Mouse (Mus musculus) neural tube, embryonic 12.5 days (tissue): ENCODE measurements around the gene Traf5. TPM values are rescaled to one million over a fixed set of nuclear protein-coding genes. Genes with fewer than 3 reads are reported as not detected.

Source experiments
- ATAC-seq: fragments of 200-750 bp; cut with Nextera tagmentation; 2 replicates; pipeline ENCODE4 v1.8.0; 2017; ENCODE audit warnings: low read depth, mild to moderate bottlenecking, moderate TSS enrichment, moderate library complexity; ENCODE audit not compliant: low FRiP score
- H3K27ac ChIP-seq: fragments of 300-500 bp; sonication (generic); 2 replicates; pipeline ENCODE4 v1.5.1; 2016
- H3K27me3 ChIP-seq: fragments of 300-500 bp; sonication (generic); replicated peaks from 2 replicates; pipeline ENCODE4 v1.6.1; 2016; ENCODE audit warnings: mild to moderate bottlenecking
- H3K36me3 ChIP-seq: fragments of 300-500 bp; sonication (generic); 2 replicates; pipeline ENCODE4 v1.6.1; 2016; ENCODE audit warnings: mild to moderate bottlenecking
- H3K4me1 ChIP-seq: fragments of 300-500 bp; sonication (generic); 2 replicates; pipeline ENCODE4 v1.6.1; 2016
- H3K4me2 ChIP-seq: fragments of 300-500 bp; sonication (generic); replicated peaks from 2 replicates; pipeline ENCODE4 v1.6.1; 2016; ENCODE audit warnings: mild to moderate bottlenecking
- H3K4me3 ChIP-seq: fragments of 300-500 bp; sonication (generic); 2 replicates; pipeline ENCODE4 v1.5.1; 2016
- H3K9ac ChIP-seq: fragments of 300-500 bp; sonication (generic); 2 replicates; pipeline ENCODE4 v1.6.1; 2016; ENCODE audit warnings: mild to moderate bottlenecking
- H3K9me3 ChIP-seq: fragments of 300-500 bp; sonication (generic); 2 replicates; pipeline ENCODE4 v1.6.1; 2016; ENCODE audit warnings: mild to moderate bottlenecking
- WGBS: fragments of 180-500 bp; shearing (Covaris S2); methylation state at CpG from one replicate; pipeline ENCODE4 v1.1.7; 2016; 5-methylcytosine and 5-hydroxymethylcytosine counted together
- microRNA-seq: library from miRNA; unstranded; fragments of <30 nt; microRNA quantifications from one replicate; pipeline ENCODE4, GENCODE M21; 2017
- polyA plus RNA-seq: library from polyadenylated mRNA; unstranded; fragments of >200 nt; fragmentation: Nextera tagmentation; extraction: Ambion mirVana; gene quantifications from 2 replicates; pipeline ENCODE4 v1.2.1, GENCODE M21; 2016

Gene Traf5
- polyA plus RNA-seq, 1 experiment from 2014 or later = 5.2 TPM

- Histone ChIP-seq H3K4me2 (no peak overlapping the region), H3K9me3 (no peaks in the 10 kb centered on the region), H3K27me3 (no peaks in the 10 kb centered on the region), H3K4me3 (no peak overlapping the region), H3K27ac (no peak overlapping the region), H3K36me3 (no peaks in the 10 kb centered on the region), H3K4me1 (no peaks in the 10 kb centered on the region), H3K9ac (no peak overlapping the region)
- WGBS = 86% methylated on average over 11 of the region's 11 CpGs
- ATAC-seq = no peak
Measured at GRCm38 (mm10) chr1:191952733-191953335, 139.5 kb downstream of the Traf5 start.

GRCm38 (mm10) chr1:191950611-191951010, 141.7 kb downstream of the Traf5 start:
- Histone ChIP-seq H3K4me2 (no peak overlapping the region), H3K27ac (no peak overlapping the region), H3K4me3 (no peak overlapping the region), H3K9me3 (no peaks in the 10 kb centered on the region), H3K9ac (no peak overlapping the region), H3K4me1 (no peaks in the 10 kb centered on the region), H3K27me3 (no peaks in the 10 kb centered on the region), H3K36me3 (no peaks in the 10 kb centered on the region)
- 69% methylated on average over 2 of the region's 2 CpGs for whole genome bisulfite sequencing
- no peak for ATAC-seq

DNA sequence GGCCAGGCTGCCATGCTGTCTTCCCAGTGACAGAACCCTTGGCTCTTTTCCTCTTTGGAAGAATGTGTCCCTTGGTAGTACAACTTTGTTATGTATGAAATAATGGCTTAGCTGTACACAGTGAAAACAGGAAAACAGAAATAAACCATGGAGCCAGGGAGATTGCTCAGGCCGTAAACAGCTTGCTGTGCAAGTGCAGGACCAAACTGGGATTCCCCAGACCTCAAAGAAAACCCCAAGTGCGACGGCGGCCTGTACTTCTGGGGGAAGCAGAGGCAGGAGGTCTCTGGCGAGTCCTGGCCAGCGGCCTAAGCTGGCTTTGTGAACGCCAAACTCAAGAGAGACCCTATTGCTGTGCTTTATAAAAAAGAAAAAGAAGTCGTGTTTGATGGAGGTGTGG, 143.8 kb downstream of the Traf5 start:
- no peaks in the 10 kb centered on the region for H3K9me3 ChIP-seq
- no peaks in the 10 kb centered on the region for H3K4me1 ChIP-seq
- no peaks in the 10 kb centered on the region for H3K27me3 ChIP-seq
- H3K27ac ChIP-seq = no peak overlapping the region
- no peak for ATAC-seq
- no peak overlapping the region for H3K4me2 ChIP-seq
- H3K9ac ChIP-seq = no peak overlapping the region
- no peak overlapping the region for H3K4me3 ChIP-seq
- 78% methylated on average over 8 of the region's 8 CpGs for WGBS
- no peaks in the 10 kb centered on the region for H3K36me3 ChIP-seq

DNA sequence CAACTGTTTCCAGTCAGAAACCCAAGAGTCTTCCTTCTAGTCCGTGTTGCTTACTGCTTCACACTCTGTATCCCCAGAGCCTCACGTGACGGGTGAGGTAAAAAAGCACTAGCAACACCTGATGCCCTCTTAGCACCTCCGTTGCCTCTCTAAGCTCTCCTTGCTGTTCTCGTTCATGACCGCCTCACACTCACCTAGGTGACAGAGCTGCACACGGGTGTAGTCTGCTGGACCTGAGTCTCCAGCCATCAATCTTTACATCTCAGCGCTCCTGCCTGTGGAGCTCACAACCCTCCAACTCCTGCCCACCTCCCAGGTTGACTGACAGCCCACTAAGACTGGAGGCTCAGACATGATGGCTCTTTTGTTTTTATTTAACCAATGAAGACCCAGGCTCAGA, 144.6 kb downstream of the Traf5 start:
- ATAC-seq = no peak
- H3K36me3 ChIP-seq = no peaks in the 10 kb centered on the region
- no peak overlapping the region for H3K9ac ChIP-seq
- no peaks in the 10 kb centered on the region for H3K27me3 ChIP-seq
- no peaks in the 10 kb centered on the region for H3K9me3 ChIP-seq
- no peak overlapping the region for H3K27ac ChIP-seq
- no peak overlapping the region for H3K4me2 ChIP-seq
- H3K4me3 ChIP-seq = no peak overlapping the region
- no peaks in the 10 kb centered on the region for H3K4me1 ChIP-seq
- 76% methylated on average over 8 of the region's 8 CpGs for WGBS

Small RNA genes within 50 kb of the gene (microRNA-seq; reads per million reads assigned to microRNA genes)
- not detected for gene Mir3473c

Other genes with a start within 250 kb of the Traf5 start
- gene Slc30a1, start 185.8 kb downstream of the Traf5 start, polyA plus RNA-seq = 4.4 and 4.7 TPM in 2 replicates
- 7.3 and 10.9 TPM in 2 replicates for gene Rd3, start 115.2 kb downstream of the Traf5 start, polyA plus RNA-seq
- 25.2 and 28.8 TPM in 2 replicates for gene Rcor3, start 45.5 kb upstream of the Traf5 start, polyA plus RNA-seq
- 1.5 and 2.3 TPM in 2 replicates for gene Kcnh1, start 98.2 kb upstream of the Traf5 start, polyA plus RNA-seq